Comparison of ENCODE assay signal across 10 mouse cellular contexts in genomic region chr7:63926492-63926891, GRCm38 (mm10). TPM values are rescaled to one million over a fixed set of nuclear protein-coding genes. Genes with fewer than 3 reads are reported as not detected.
DNase-seq lines count a peak whose midpoint lies in the region; ATAC-seq and TF ChIP-seq lines count a peak whose summit lies in the region.
"Had no signal": no experiment of that assay in that cellular context is flagged by ENCODE, and none has a peak within 500 bp of the region (broad histone marks: within the 10 kb centered on the region; RNA-seq: fewer than 3 reads in every experiment).

No protein-coding gene starts in this region.

- H3K9ac ChIP-seq in liver, embryonic 12.5 days, result 0 out of 2 replicates have a peak overlapping the region, but pooled peaks have one; percentile 1
- no peak overlapping the region for H3K9ac ChIP-seq in liver, postnatal 0 days (replicated peaks)
- no peak overlapping the region; the same call in 1 of the 2 replicates for H3K9ac ChIP-seq in kidney, embryonic 16.5 days (replicated peaks; ENCODE audit: low read length)

- ATAC-seq in liver, embryonic 12.5 days, result no peak
- no peak for ATAC-seq in liver, postnatal 0 days
- no peak for ATAC-seq in kidney, embryonic 16.5 days (ENCODE audit: low FRiP score, low TSS enrichment)

- no peak for TF ChIP-seq CTCF in liver, postnatal 0 days (IDR thresholded peaks at IDR 0.05; ENCODE audit: low read depth)

- 56% methylated on average over 3 of the region's 3 CpGs for WGBS in liver, embryonic 12.5 days (ENCODE audit: insufficient replicate concordance)
- WGBS in liver, postnatal 0 days (ENCODE audit: insufficient replicate concordance), result 65% methylated on average over 3 of the region's 3 CpGs
- WGBS in kidney, embryonic 16.5 days, result 75% methylated on average over 3 of the region's 3 CpGs

- H3K27me3 ChIP-seq in liver, embryonic 12.5 days (replicated peaks), result no peaks in the 10 kb centered on the region
- H3K27me3 ChIP-seq in liver, postnatal 0 days (ENCODE audit: insufficient read depth, low read length), result no peaks in the 10 kb centered on the region
- no peaks in the 10 kb centered on the region for H3K27me3 ChIP-seq in kidney, embryonic 16.5 days (ENCODE audit: insufficient read depth, low read length)

- peak; percentile 74 for DNase-seq in heart, adult 11 months
- DNase-seq in heart, postnatal 4 days, result no peak
- DNase-seq in liver, postnatal 0 days, result no peak
- DNase-seq in cerebellum, adult 11-12 months, result peak; percentile 73
- no peak for DNase-seq in retina, postnatal 1 day
- DNase-seq in ovary, postnatal 10 days (ENCODE audit: low spot score), result no peak

- TF ChIP-seq EP300 in liver, postnatal 0 days (IDR thresholded peaks at IDR 0.05; ENCODE audit: low read depth), result no peak

- no peak overlapping the region for H3K4me3 ChIP-seq in liver, embryonic 12.5 days
- H3K4me3 ChIP-seq in liver, postnatal 0 days (ENCODE audit: low read depth, low read length), result no peak overlapping the region
- H3K4me3 ChIP-seq in kidney, embryonic 16.5 days (ENCODE audit: low read length), result no peak overlapping the region

- H3K4me2 ChIP-seq in liver, embryonic 12.5 days, result no peak overlapping the region
- no peak overlapping the region for H3K4me2 ChIP-seq in liver, postnatal 0 days (ENCODE audit: low read depth, low read length)
- H3K4me2 ChIP-seq in kidney, embryonic 16.5 days (replicated peaks; ENCODE audit: low read depth, low read length), result no peak overlapping the region

- H3K4me1 ChIP-seq in liver, embryonic 12.5 days, result peaks cover 97% of the 10 kb centered on the region
- H3K4me1 ChIP-seq in liver, postnatal 0 days (ENCODE audit: insufficient read depth), result peaks cover 80% of the 10 kb centered on the region
- peaks cover 39% of the 10 kb centered on the region for H3K4me1 ChIP-seq in kidney, embryonic 16.5 days (ENCODE audit: insufficient read depth, low read length)

- H3K27ac ChIP-seq in liver, embryonic 12.5 days, result no peak overlapping the region
- no peak overlapping the region for H3K27ac ChIP-seq in liver, postnatal 0 days (ENCODE audit: low read depth)
- H3K27ac ChIP-seq in kidney, embryonic 16.5 days (ENCODE audit: low read length), result peak overlapping the region; percentile 85

- no peaks in the 10 kb centered on the region for H3K9me3 ChIP-seq in liver, embryonic 12.5 days (replicated peaks)
- no peaks in the 10 kb centered on the region for H3K9me3 ChIP-seq in liver, postnatal 0 days (ENCODE audit: low read length)
- H3K9me3 ChIP-seq in kidney, embryonic 16.5 days (ENCODE audit: low read length), result no peaks in the 10 kb centered on the region

- H3K36me3 ChIP-seq in liver, embryonic 12.5 days, result peaks cover under 1% of the 10 kb centered on the region; the same call in 1 of the 2 replicates
- no peaks in the 10 kb centered on the region for H3K36me3 ChIP-seq in liver, postnatal 0 days (replicated peaks; ENCODE audit: insufficient read depth, low read length)
- H3K36me3 ChIP-seq in kidney, embryonic 16.5 days (ENCODE audit: insufficient read depth, low read length), result no peaks in the 10 kb centered on the region

RNA-seq across cellular contexts. Expression of gene E030018B13Rik, which starts 9.8 kb away (rescaled TPM):
- not detected for total RNA-seq in heart, postnatal 4 days (2021)
- not detected in 2 replicates for polyA plus RNA-seq in liver, embryonic 12.5 days (2016; fragmentation: Nextera tagmentation; extraction: Ambion mirVana)
- polyA plus RNA-seq in liver, postnatal 0 days (2015; fragmentation: Nextera tagmentation; extraction: Ambion mirVana), result 0.14 TPM in 1 of 2 replicates, not detected in the other
- not detected in 2 replicates for polyA plus RNA-seq in kidney, embryonic 16.5 days (2015; fragmentation: Nextera tagmentation; extraction: Ambion mirVana)
- polyA plus RNA-seq: CD4-positive, CD25-positive, alpha-beta regulatory T cell, adult 4 months; testis, adult 2 months had no signal

RNA-seq across cellular contexts. Expression of gene Klf13, which starts 12.2 kb away (rescaled TPM):
- 10 to 100 TPM; 52.1 to 53.2 TPM for total RNA-seq in heart, postnatal 4 days (2021)
- 17.7 and 20.8 TPM in 2 replicates for polyA plus RNA-seq in liver, embryonic 12.5 days (2016; fragmentation: Nextera tagmentation; extraction: Ambion mirVana)
- 25.5 and 25.7 TPM in 2 replicates for polyA plus RNA-seq in liver, postnatal 0 days (2015; fragmentation: Nextera tagmentation; extraction: Ambion mirVana)
- 23.2 and 23.7 TPM in 2 replicates for polyA plus RNA-seq in kidney, embryonic 16.5 days (2015; fragmentation: Nextera tagmentation; extraction: Ambion mirVana)

Comparison
In these comparisons a context has a peak if more than half of its experiments do, and no peak if none do; other contexts are left out.
1. DNase-seq: peak in heart, adult 11 months (single experiment) and cerebellum, adult 11-12 months (single experiment); none in heart, postnatal 4 days (single experiment), liver, postnatal 0 days (single experiment), retina, postnatal 1 day (single experiment) and ovary, postnatal 10 days (single experiment).